Mouse (Mus musculus) frontal cortex, adult (tissue): ENCODE results near the gene Smok2a.
"Not testable (repeated sequence)": the region's sequence is repeated elsewhere in the genome, so short reads cannot be mapped to it uniquely, and the experiment has no call there.

Experiments
- ATAC-seq: cut with Nextera tagmentation; 2 replicates; pipeline ENCODE4 v1.9.2; 2017; ENCODE audit warnings: mild to moderate bottlenecking, moderate library complexity, mixed read lengths; ENCODE audit not compliant: low TSS enrichment

The Smok2a gene

GRCm38 (mm10) chr17:13220888-13221287, at the start of gene Smok2a:
Gene Smok2a (plus strand): TSS chr17:13221188.
- ATAC-seq, result no peak

- ATAC-seq, result not testable (repeated sequence)
Measured at GRCm38 (mm10) chr17:13173578-13173977, 47.4 kb upstream of the Smok2a start.

DNA sequence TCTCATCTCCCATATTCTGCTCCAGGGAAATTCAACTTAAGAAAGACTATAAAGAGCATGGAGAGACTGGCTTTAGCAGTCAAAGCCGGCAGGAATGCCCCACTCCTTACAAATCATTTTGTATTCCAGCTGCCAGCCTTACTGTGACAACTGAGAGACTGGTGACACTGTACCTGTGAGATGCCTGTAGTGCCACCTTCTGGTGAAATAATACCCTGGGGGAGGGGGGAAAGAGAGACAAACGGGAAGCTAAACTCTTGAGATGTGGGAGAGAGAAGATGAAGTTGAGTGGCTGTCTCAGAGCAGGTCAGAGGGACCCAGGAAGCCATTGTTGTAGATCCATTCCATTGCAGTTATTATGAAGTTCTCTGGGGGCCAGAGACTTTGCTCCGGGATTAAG, 47.0 kb upstream of the Smok2a start:
- ATAC-seq, result not testable (repeated sequence)

GRCm38 (mm10) chr17:13175609-13176008, 45.4 kb upstream of the Smok2a start:
- peak; percentile 76 for ATAC-seq

GRCm38 (mm10) chr17:13177796-13178195, 43.2 kb upstream of the Smok2a start:
- ATAC-seq, result not testable (repeated sequence)

- ATAC-seq, result peak; percentile 79
Measured at GRCm38 (mm10) chr17:13179021-13179420, 42.0 kb upstream of the Smok2a start.

DNA sequence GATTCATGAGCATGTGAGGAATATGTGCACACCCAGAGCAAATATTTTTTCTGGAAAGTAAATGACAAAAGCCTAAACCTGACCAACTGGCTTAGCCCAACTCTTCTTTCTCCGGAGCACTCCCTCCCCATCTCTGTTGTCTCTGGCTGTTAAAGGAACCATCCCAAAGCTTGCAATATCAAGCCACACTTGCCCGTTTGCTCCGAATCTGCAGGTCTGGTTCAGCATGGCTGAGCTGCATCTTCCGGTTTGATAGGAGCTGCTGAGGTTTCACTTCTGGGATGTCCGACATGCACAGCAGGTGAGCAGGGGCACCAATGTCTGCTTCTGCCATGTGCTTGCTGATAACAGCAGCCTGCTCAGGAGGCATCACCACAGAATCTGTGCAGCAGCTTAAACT, 40.5 kb upstream of the Smok2a start:
- ATAC-seq, result not testable (repeated sequence)

- ATAC-seq, result not testable (repeated sequence)
Measured at GRCm38 (mm10) chr17:13182712-13183111, 38.3 kb upstream of the Smok2a start.

GRCm38 (mm10) chr17:13184514-13184913, 36.5 kb upstream of the Smok2a start:
- ATAC-seq, result not testable (repeated sequence)

GRCm38 (mm10) chr17:13186541-13186940, 34.4 kb upstream of the Smok2a start:
- ATAC-seq, result not testable (repeated sequence)

DNA sequence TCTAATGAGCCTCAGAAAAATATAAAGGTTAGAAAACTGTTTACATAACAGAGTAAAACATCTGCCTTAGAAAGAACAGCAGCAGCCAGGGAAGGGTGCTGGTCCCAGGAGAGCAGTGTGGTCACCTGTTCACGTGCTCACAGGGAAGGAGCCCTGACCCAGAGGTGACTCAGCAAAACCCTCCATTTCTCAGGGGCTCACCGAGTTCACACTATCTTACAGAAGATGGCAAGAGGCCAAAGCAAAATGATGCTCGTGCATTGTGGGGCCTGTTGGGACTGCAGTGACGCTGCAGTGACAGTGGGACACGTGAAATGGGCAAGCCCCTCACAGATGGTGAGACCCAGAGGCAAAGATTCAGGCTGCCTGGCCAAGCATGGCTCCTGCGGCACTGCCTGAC, 33.4 kb upstream of the Smok2a start:
- ATAC-seq, result peak; percentile 20; the same call in 1 of the 2 replicates

GRCm38 (mm10) chr17:13188846-13189245, 32.1 kb upstream of the Smok2a start:
- ATAC-seq, result not testable (repeated sequence)

DNA sequence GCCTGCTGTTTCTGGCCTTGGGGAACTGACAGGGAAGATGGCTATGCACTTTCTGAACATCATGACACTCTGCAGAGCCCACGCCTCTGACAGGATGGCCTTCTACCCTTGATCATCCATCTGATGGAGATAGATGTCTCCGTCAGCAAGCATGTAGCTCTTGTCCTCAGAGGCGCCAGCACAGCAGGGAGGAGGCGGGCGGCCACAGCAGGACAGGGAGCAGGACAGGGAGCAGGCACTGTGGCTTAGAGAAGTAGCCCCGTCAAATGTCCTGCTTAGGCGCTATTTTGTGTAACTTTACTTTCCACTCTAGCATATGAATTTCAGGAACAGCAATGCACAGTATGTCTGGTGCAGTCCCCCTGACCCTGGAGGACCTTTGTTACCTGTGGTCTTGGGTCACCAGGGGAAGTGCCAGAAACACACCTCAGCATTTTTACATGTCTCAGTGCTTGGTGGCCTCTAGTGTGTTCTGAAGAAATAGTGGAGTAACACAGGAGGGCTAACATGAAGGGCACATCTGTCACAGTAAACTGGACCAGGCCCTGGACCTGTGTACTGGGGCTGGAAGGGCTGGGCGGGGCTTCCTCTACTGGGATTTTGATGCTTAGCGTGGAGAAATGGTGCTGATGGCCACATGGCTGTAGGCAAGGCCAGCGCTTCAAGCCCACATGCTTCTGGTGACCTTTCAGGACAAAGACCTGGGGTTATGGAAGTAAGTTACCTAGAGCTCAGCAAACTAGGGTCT, 30.0 kb upstream of the Smok2a start:
- ATAC-seq, result not testable (repeated sequence)

GRCm38 (mm10) chr17:13196486-13196885, 24.5 kb upstream of the Smok2a start:
- not testable (repeated sequence) for ATAC-seq

GRCm38 (mm10) chr17:13198812-13199211, 22.2 kb upstream of the Smok2a start:
- ATAC-seq, result not testable (repeated sequence)

GRCm38 (mm10) chr17:13199880-13200409, 21.0 kb upstream of the Smok2a start:
- ATAC-seq, result peak; percentile 34; the same call in 1 of the 2 replicates

- not testable (repeated sequence) for ATAC-seq
Measured at GRCm38 (mm10) chr17:13201551-13201950, 19.4 kb upstream of the Smok2a start.

- ATAC-seq, result not testable (repeated sequence)
Measured at GRCm38 (mm10) chr17:13202453-13203107, 18.4 kb upstream of the Smok2a start.

DNA sequence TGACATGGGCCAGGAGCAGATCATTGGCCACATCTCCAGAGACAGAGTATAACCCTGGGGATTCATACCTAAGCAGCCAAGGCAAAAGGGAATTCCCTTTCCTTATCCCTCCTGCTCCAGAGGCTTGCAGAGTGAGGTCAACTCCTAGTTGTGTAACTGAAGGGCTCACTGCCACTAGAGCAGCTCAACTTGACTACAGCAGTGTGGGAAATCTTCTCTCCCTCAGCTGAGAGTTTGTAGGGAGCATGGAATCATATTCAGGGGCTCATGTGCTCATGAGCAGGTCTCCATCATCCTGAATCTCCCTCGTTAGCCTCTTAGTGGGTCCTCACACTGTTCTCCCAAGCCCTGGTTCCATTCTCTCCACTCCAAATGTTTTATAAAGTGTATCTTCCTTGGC, 15.7 kb upstream of the Smok2a start:
- ATAC-seq, result not testable (repeated sequence)

GRCm38 (mm10) chr17:13206491-13206890, 14.5 kb upstream of the Smok2a start:
- ATAC-seq, result no peak

- not testable (repeated sequence) for ATAC-seq
Measured at GRCm38 (mm10) chr17:13208460-13208859, 12.5 kb upstream of the Smok2a start.

DNA sequence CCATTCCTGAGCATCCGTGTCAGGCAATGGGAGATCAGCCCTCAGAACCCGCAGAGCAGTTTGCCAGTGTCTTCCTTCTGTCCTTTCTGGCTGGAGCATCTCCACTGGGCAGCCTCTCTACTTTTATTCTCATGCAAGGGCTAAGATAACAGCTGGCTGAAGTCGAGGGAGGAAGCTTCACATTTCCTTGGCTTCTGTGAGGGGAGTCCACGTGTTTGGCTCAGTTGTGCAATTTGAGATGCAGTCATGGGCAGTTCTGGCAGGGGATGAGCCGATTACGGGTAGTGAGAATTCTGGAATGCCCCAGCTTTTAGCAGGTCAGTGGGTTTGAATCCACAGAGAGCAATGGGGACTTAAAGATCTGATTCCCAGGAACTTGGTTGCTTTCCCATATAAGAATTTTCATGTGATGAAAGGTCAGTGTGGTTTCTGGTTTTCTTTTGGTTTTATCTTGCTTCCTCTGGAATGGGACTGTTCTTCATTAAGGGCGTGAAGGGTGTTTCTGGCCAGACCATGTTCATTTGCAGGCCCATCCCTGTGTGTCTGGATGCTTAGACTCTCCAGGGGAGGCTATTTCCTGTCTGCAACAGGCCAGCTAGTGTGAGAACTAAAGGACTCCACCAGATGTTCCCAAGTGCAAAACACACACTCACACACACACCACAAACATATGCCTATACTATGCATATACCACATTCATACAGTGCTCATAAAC, 8.7 kb upstream of the Smok2a start:
- no peak for ATAC-seq
